Mouse (Mus musculus) intestine, embryonic 15.5 days (tissue): ENCODE data around the gene Nova2. TPM values are rescaled to one million over a fixed set of nuclear protein-coding genes. Genes with fewer than 3 reads are reported as not detected.

Experiments used
- ATAC-seq: fragments of 200-750 bp; cut with Nextera tagmentation; 2 replicates; pipeline ENCODE4 v1.8.0; 2017; ENCODE audit warnings: moderate TSS enrichment, moderate library complexity
- H3K27ac ChIP-seq: fragments of 300-500 bp; sonication (generic); 2 replicates; pipeline ENCODE4 v1.5.1; 2015; ENCODE audit warnings: mild to moderate bottlenecking, inconsistent platforms
- H3K27me3 ChIP-seq: fragments of 300-500 bp; sonication (generic); replicated peaks from 2 replicates; pipeline ENCODE4 v1.6.1; 2015; ENCODE audit warnings: inconsistent platforms
- H3K36me3 ChIP-seq: fragments of 300-500 bp; sonication (generic); 2 replicates; pipeline ENCODE4 v1.6.1; 2015; ENCODE audit warnings: inconsistent platforms
- H3K4me1 ChIP-seq: fragments of 300-500 bp; sonication (generic); replicated peaks from 2 replicates; pipeline ENCODE4 v1.6.1; 2015; ENCODE audit warnings: inconsistent platforms
- H3K4me2 ChIP-seq: fragments of 300-500 bp; sonication (generic); replicated peaks from 2 replicates; pipeline ENCODE4 v1.6.1; 2015; ENCODE audit warnings: mild to moderate bottlenecking, inconsistent platforms
- H3K4me3 ChIP-seq: fragments of 300-500 bp; sonication (generic); replicated peaks from 2 replicates; pipeline ENCODE4 v1.5.1; 2015; ENCODE audit warnings: inconsistent platforms
- H3K9ac ChIP-seq: fragments of 300-500 bp; sonication (generic); 2 replicates; pipeline ENCODE4 v1.6.1; 2015; ENCODE audit warnings: inconsistent platforms
- H3K9me3 ChIP-seq: fragments of 300-500 bp; sonication (generic); 2 replicates; pipeline ENCODE4 v1.6.1; 2016; ENCODE audit warnings: inconsistent platforms
- WGBS: fragments of 180-500 bp; shearing (Covaris S2); methylation state at CpG from one replicate; pipeline ENCODE4 v1.1.7; 2015; 5-methylcytosine and 5-hydroxymethylcytosine counted together
- polyA plus RNA-seq: library from polyadenylated mRNA; unstranded; fragments of >200 nt; fragmentation: Nextera tagmentation; extraction: Ambion mirVana; gene quantifications from 2 replicates; pipeline ENCODE4 v1.2.1, GENCODE M21; 2015

Nova2 gene
- polyA plus RNA-seq, 1 experiment from 2014 or later: 0.57 TPM

DNA sequence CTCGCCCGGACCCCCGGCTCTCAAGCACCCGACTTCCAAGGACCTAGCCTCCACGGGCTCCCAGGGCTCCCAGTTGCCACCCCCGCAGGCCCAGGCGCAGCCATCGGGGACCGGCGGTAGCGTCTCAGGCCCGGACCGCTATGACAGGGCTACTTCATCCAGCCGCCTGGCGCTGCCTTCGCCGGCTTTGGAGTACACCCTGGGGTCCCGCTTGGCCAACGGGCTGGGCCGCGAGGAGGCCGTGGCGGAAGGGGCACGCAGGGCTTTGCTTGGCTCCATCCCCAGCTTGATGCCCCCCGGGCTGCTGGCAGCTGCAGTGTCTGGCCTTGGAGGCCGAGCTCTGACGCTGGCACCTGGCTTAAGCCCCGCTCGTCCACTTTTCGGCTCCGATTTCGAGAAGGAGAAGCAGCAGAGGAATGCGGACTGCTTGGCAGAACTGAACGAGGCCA is 79.0 kb downstream of the Nova2 start:
- Histone ChIP-seq H3K4me1 (peaks cover 62% of the 10 kb centered on the region), H3K4me2 (peak overlapping the region; percentile 98), H3K9ac (peak overlapping the region; percentile 93), H3K36me3 (peaks cover 8% of the 10 kb centered on the region; the same call in 1 of the 2 replicates), H3K27ac (peak overlapping the region; percentile 99), H3K27me3 (no peaks in the 10 kb centered on the region), H3K9me3 (no peaks in the 10 kb centered on the region), H3K4me3 (peak overlapping the region; percentile 78)
- no peak for ATAC-seq
- 4% methylated on average over 34 of the region's 34 CpGs for WGBS

GRCm38 (mm10) chr7:19005417-19006121 is 79.9 kb downstream of the Nova2 start:
- H3K27me3 ChIP-seq: no peaks in the 10 kb centered on the region
- peaks cover 61% of the 10 kb centered on the region for H3K4me1 ChIP-seq
- WGBS: 73% methylated on average over 34 of the region's 34 CpGs
- peak overlapping the region; percentile 93; the same call in 1 of the 2 replicates for H3K9ac ChIP-seq
- peak overlapping the region; percentile 99; the same call in 1 of the 2 replicates for H3K27ac ChIP-seq
- peak overlapping the region; percentile 98 for H3K4me2 ChIP-seq
- H3K36me3 ChIP-seq: peaks cover 8% of the 10 kb centered on the region; the same call in 1 of the 2 replicates
- no peaks in the 10 kb centered on the region for H3K9me3 ChIP-seq
- no peak for ATAC-seq
- H3K4me3 ChIP-seq: peak overlapping the region; percentile 78

DNA sequence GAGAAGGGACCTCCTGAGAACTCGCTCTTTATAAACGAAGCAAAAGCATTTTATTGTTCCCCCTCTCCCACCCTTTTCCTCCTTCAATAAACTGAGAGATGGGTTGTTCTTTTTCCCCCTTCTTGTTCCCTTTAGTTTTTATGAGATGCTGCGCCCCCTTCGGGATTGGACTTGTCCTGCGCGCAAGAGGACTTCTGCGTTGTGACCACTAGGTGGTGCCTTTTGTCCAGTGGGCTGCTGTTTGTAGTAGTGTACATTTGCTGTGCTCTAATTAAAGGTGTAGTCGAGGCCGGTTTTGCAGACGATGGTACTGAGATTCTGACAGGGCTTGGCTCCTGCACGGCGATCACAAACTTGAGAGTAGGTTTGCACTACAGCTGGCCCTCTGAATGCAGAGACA is 80.8 kb downstream of the Nova2 start:
- ATAC-seq: peak; percentile 21; the same call in 1 of the 2 replicates
- peaks cover 8% of the 10 kb centered on the region; the same call in 1 of the 2 replicates for H3K36me3 ChIP-seq
- WGBS: 7% methylated on average over 12 of the region's 12 CpGs
- H3K9me3 ChIP-seq: no peaks in the 10 kb centered on the region
- H3K27ac ChIP-seq: peak overlapping the region; percentile 81
- H3K4me2 ChIP-seq: peak overlapping the region; percentile 98
- peak overlapping the region; percentile 78 for H3K4me3 ChIP-seq
- no peaks in the 10 kb centered on the region for H3K27me3 ChIP-seq
- 0 out of 2 replicates have a peak overlapping the region, but pooled peaks have one; percentile 93 for H3K9ac ChIP-seq
- H3K4me1 ChIP-seq: peaks cover 55% of the 10 kb centered on the region

- Histone ChIP-seq H3K9me3 (no peaks in the 10 kb centered on the region), H3K9ac (peak overlapping the region; percentile 17; the same call in 1 of the 2 replicates), H3K36me3 (peaks cover 8% of the 10 kb centered on the region; the same call in 1 of the 2 replicates), H3K4me2 (peak overlapping the region; percentile 44), H3K27me3 (no peaks in the 10 kb centered on the region), H3K4me3 (peak overlapping the region; percentile 12; the same call in 1 of the 2 replicates), H3K4me1 (peaks cover 56% of the 10 kb centered on the region), H3K27ac (peak overlapping the region; percentile 81)
- WGBS: 49% methylated on average over 13 of the region's 13 CpGs
- peak; percentile 59 for ATAC-seq
Observed at GRCm38 (mm10) chr7:19007026-19007977, 81.6 kb downstream of the Nova2 start.

DNA sequence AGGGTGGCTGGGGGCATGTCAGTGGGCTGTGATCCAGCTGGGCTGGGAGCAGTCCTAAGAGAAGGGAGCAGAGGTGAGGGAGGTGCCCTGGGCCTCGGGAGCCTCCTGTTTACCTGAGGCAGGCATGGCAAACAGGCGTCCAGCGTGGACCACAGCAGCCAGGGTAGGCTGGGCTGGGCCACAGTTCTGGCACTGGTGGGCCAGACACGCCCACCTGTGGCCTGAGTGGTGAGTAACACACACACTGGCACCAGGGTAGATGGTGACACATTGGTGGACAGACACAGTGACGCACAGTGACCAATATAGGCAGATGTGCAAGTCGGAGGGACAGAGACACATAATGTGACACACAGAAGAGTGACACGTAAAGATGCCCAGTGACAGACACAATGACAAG is 84.9 kb downstream of the Nova2 start:
- no peak overlapping the region for H3K4me3 ChIP-seq
- no peak overlapping the region for H3K9ac ChIP-seq
- no peak for ATAC-seq
- H3K27ac ChIP-seq: no peak overlapping the region
- H3K27me3 ChIP-seq: no peaks in the 10 kb centered on the region
- H3K4me1 ChIP-seq: peaks cover 48% of the 10 kb centered on the region
- no peaks in the 10 kb centered on the region for H3K9me3 ChIP-seq
- no peak overlapping the region for H3K4me2 ChIP-seq
- H3K36me3 ChIP-seq: peaks cover 3% of the 10 kb centered on the region; the same call in 1 of the 2 replicates
- WGBS: 75% methylated on average over 7 of the region's 7 CpGs

- H3K36me3 ChIP-seq: no peaks in the 10 kb centered on the region
- ATAC-seq: peak; percentile 58
- H3K4me2 ChIP-seq: peak overlapping the region; percentile 78
- no peaks in the 10 kb centered on the region for H3K27me3 ChIP-seq
- no peaks in the 10 kb centered on the region for H3K9me3 ChIP-seq
- H3K27ac ChIP-seq: peak overlapping the region; percentile 82
- peak overlapping the region; percentile 35 for H3K4me3 ChIP-seq
- 5% methylated on average over 30 of the region's 31 CpGs for WGBS
- peaks cover 35% of the 10 kb centered on the region for H3K4me1 ChIP-seq
- H3K9ac ChIP-seq: peak overlapping the region; percentile 60
Observed at GRCm38 (mm10) chr7:19012025-19012621, 86.4 kb downstream of the Nova2 start.

DNA sequence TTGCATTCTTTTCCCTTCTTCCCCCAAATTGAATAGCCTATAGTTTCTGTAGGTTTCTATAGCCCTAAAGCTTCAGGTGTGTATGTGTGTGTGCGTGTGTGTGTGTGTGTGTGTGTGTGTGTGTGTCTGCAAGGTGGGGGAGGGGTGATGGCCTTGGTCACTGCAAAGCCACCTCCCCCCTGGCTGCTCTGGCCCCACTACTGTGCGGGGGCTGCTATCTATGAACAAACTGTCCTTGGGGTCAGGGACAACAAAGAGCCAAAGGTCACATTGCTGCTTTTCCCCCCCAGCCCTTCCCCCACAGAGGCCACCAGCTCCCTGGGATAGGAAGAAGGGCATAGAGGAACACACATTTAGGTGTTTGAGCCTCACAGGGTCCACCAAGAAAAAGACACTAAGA is 87.2 kb downstream of the Nova2 start:
- Histone ChIP-seq H3K36me3 (no peaks in the 10 kb centered on the region), H3K27ac (no peak overlapping the region), H3K4me2 (peak overlapping the region; percentile 78), H3K4me1 (peaks cover 28% of the 10 kb centered on the region), H3K9me3 (no peaks in the 10 kb centered on the region), H3K9ac (no peak overlapping the region), H3K27me3 (no peaks in the 10 kb centered on the region), H3K4me3 (no peak overlapping the region)
- ATAC-seq: no peak
- 34% methylated on average over 2 of the region's 2 CpGs for WGBS

- no peak for ATAC-seq
- Histone ChIP-seq H3K4me3 (no peak overlapping the region), H3K27me3 (no peaks in the 10 kb centered on the region), H3K9me3 (no peaks in the 10 kb centered on the region), H3K9ac (no peak overlapping the region), H3K4me1 (peaks cover 21% of the 10 kb centered on the region), H3K36me3 (no peaks in the 10 kb centered on the region), H3K4me2 (no peak overlapping the region), H3K27ac (no peak overlapping the region)
- 72% methylated on average over 15 of the region's 15 CpGs for WGBS
Observed at GRCm38 (mm10) chr7:19014452-19014851, 88.8 kb downstream of the Nova2 start.

Other genes starting within 250 kb of the Nova2 start
- not detected in 2 replicates for gene Psg20, start 239.7 kb upstream of the Nova2 start, polyA plus RNA-seq
- gene Psg22, start 207.8 kb upstream of the Nova2 start, polyA plus RNA-seq: not detected in 2 replicates
- not detected in 2 replicates for gene Psg19, start 127.4 kb upstream of the Nova2 start, polyA plus RNA-seq
- gene Psg17, start 104.3 kb upstream of the Nova2 start, polyA plus RNA-seq: 0.13 TPM in 2 replicates
- gene Mill2, start 85.9 kb upstream of the Nova2 start, polyA plus RNA-seq: 0.73 TPM in 2 replicates
- gene Pglyrp1, start 54.6 kb upstream of the Nova2 start, polyA plus RNA-seq: 53.1 and 72.8 TPM in 2 replicates
- 25.2 and 29.2 TPM in 2 replicates for gene Ccdc61, start 15.5 kb upstream of the Nova2 start, polyA plus RNA-seq
- gene Nanos2, start 61.5 kb downstream of the Nova2 start, polyA plus RNA-seq: not detected in 2 replicates
- 2.5 and 2.9 TPM in 2 replicates for gene Mypop, start 65.4 kb downstream of the Nova2 start, polyA plus RNA-seq
- gene Irf2bp1, start 78.2 kb downstream of the Nova2 start, polyA plus RNA-seq: 24.5 and 24.6 TPM in 2 replicates
- gene Foxa3, start 97.7 kb downstream of the Nova2 start, polyA plus RNA-seq: 26.6 and 28.3 TPM in 2 replicates
- gene Sympk, start 98.5 kb downstream of the Nova2 start, polyA plus RNA-seq: 29.6 and 30.3 TPM in 2 replicates
- gene Rsph6a, start 128.8 kb downstream of the Nova2 start, polyA plus RNA-seq: not detected in 2 replicates
- gene Dmwd, start 150.3 kb downstream of the Nova2 start, polyA plus RNA-seq: 11.0 and 13.4 TPM in 2 replicates
- gene Dmpk, start 158.0 kb downstream of the Nova2 start, polyA plus RNA-seq: 52.2 and 53.7 TPM in 2 replicates
- 8.7 and 8.8 TPM in 2 replicates for gene Six5, start 168.7 kb downstream of the Nova2 start, polyA plus RNA-seq
- 1.8 and 2.3 TPM in 2 replicates for gene Gm4969, start 192.5 kb downstream of the Nova2 start, polyA plus RNA-seq
- 10.5 and 12.8 TPM in 2 replicates for gene Fbxo46, start 194.0 kb downstream of the Nova2 start, polyA plus RNA-seq
- gene Qpctl, start 223.4 kb downstream of the Nova2 start, polyA plus RNA-seq: 9.2 and 11.5 TPM in 2 replicates
- 138 TPM in 2 replicates for gene Snrpd2, start 223.8 kb downstream of the Nova2 start, polyA plus RNA-seq
- gene Gipr, start 240.2 kb downstream of the Nova2 start, polyA plus RNA-seq: 2.5 and 2.8 TPM in 2 replicates